Mouse (Mus musculus): ENCODE measurements around the gene Prkra.

DNA sequence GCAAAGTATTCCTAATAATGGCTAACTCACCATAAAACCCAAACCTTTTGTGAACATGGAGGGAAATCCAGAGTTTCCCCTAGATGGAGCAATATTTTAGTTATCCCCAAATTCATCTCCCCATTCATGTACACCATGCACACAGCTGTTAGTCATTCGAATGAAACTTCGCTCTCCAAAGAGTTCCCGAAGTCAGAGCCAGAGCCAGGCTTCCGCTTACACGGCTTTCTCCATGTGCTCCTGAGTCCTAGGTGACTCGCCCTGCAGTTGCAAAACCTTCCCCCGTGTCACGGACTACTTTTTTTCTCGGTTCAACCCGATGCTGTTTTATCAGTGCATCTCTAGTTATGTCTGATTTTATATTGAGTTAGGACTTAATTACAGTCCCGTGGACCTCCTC lies 50.3 kb downstream of the Prkra start:
- no peak for TF ChIP-seq CTCF (IDR thresholded peaks at IDR 0.05; ENCODE audit: low read depth)
- no peak for TF ChIP-seq EP300 (IDR thresholded peaks at IDR 0.05; ENCODE audit: low read depth)
